Mouse (Mus musculus): ENCODE measurements around the gene 1700003F12Rik.

DNA sequence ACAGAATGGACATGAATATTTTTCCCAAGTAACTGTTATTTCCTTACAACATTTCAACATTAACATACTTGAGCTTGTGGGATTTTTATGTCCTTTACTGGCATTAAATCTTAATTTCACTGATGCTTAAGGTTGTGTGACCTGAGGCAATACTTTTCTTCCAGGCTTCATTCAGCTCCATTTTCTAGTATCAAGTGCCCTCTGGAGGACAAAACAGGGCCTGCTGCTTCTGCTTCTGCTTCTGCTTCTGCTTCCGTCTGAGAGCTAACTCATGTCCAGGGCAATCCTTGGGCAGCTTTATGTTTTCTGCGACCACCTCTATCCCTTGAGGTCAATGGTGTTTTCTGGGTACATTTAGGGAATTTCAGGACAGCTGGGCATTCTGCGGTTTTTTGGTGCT lies 7.2 kb upstream of the 1700003F12Rik start:
- TF ChIP-seq GATA1 (IDR thresholded peaks at IDR 0.05; ENCODE audit: borderline replicate concordance, low read length), result no peak
- TF ChIP-seq FLI1 (IDR thresholded peaks at IDR 0.05; ENCODE audit: low read length), result no peak

Data from megakaryocyte, embryonic 14.5 days (primary cell).